Mouse (Mus musculus) spleen, adult 10 weeks (tissue): ENCODE results near the gene Plppr5. TPM values are rescaled to one million over a fixed set of nuclear protein-coding genes. Genes with fewer than 3 reads are reported as not detected.

Experiments
- polyA plus RNA-seq: library from polyadenylated mRNA; stranded (reverse); fragments of 350-450 nt; fragmentation: Illumina TruSeq; extraction: RNeasy Lipid Tissue Mini Kit (QIAGEN cat#74804); gene quantifications from one replicate; pipeline ENCODE4 v1.2.3, GENCODE M21; 2015; ENCODE audit warnings: low replicate concordance; ENCODE audit not compliant: insufficient read depth

Plppr5 gene
- polyA plus RNA-seq: 2.0 TPM

DNA sequence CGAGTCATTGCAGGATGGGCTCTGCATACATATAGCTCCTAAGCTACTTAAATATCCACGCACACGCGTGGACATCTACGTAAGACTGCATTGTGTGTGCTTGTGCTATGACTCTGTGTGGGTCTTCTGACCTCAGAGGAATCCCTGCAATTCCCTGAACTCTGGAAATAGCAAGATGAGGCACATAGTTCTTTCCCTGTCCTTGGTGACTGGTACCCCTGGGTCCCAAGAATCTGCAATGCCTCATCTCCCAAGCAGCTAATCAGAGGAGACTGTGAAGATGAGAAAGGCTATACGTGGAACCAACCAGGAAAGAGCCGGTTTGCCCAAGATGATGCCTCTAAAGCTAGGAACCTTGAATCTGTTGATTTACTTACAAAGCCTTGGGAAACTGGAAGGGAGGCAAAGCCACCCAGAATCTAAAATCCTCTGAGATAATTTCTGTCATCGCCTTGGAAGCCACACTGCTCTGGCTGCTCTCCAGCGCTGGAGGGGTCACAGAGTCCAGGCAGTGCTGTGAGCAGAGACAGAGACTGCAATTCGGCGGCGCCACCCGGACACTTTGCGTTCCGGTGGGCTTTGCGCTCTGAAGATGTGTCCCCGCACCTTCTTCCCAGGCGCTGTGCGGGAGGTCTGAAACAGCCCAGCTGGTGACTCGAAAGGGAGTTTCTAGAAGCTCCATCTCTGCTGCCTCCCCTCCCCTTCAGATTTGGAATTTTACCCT is at the start of gene Plppr5:
Gene Plppr5, plus strand, starts transcription at position 308 of the 724 bp plus-strand sequence.

Other genes starting within 250 kb of the Plppr5 start
- 0.12 TPM for gene Plppr4, start 214.0 kb upstream of the Plppr5 start, polyA plus RNA-seq